ENCODE assay signal across 7 mouse cellular contexts in genomic region chr2:167492713-167493636, GRCm38 (mm10). TPM values are rescaled to one million over a fixed set of nuclear protein-coding genes. Genes with fewer than 3 reads are reported as not detected.
A peak's percentile ranks its signal among the peaks of the same experiment; 100 is the strongest.
DNase-seq lines count a peak whose midpoint lies in the region; ATAC-seq and TF ChIP-seq lines count a peak whose summit lies in the region.

Gene Spata2, minus strand, starts transcription at chr2:167492887.

- peak within 1 kb of the TSS; percentile 87 for H3K4me2 ChIP-seq in intestine, postnatal 0 days (replicated peaks; ENCODE audit: low read depth)
- peak within 1 kb of the TSS; percentile 99 for H3K4me2 ChIP-seq in midbrain, embryonic 12.5 days (replicated peaks)

- no peak for TF ChIP-seq CTCF in intestine, postnatal 0 days (IDR thresholded peaks at IDR 0.05; ENCODE audit: low read depth)
- TF ChIP-seq CTCF in small intestine, adult 2 months (IDR thresholded peaks at IDR 0.05; ENCODE audit: extremely low read depth, insufficient read length, insufficient replicate concordance, low read depth, low read length) = no peak

- H3K4me1 ChIP-seq in intestine, postnatal 0 days (replicated peaks; ENCODE audit: control insufficient read depth, insufficient read depth, low read length) = 0 out of 2 replicates have a peak, but pooled peaks cover 6% of the 10 kb centered on the region
- peaks cover 22% of the 10 kb centered on the region for H3K4me1 ChIP-seq in midbrain, embryonic 12.5 days
- peaks cover 12% of the 10 kb centered on the region for H3K4me1 ChIP-seq in small intestine, adult 2 months (ENCODE audit: control insufficient read depth, insufficient read depth, insufficient read length, low read length)

- peak within 1 kb of the TSS; percentile 95 for H3K27ac ChIP-seq in intestine, postnatal 0 days (ENCODE audit: low read depth, low read length)
- peak within 1 kb of the TSS; percentile 99 for H3K27ac ChIP-seq in midbrain, embryonic 12.5 days (replicated peaks)
- H3K27ac ChIP-seq in small intestine, adult 2 months (ENCODE audit: insufficient read depth, low read depth, low read length) = peak within 1 kb of the TSS; percentile 86

- H3K9me3 ChIP-seq in intestine, postnatal 0 days (ENCODE audit: control insufficient read depth) = no peaks in the 10 kb centered on the region
- no peaks in the 10 kb centered on the region for H3K9me3 ChIP-seq in midbrain, embryonic 12.5 days

- H3K36me3 ChIP-seq in intestine, postnatal 0 days (ENCODE audit: control insufficient read depth, insufficient read depth) = no peaks in the 10 kb centered on the region
- 0 out of 2 replicates have a peak, but pooled peaks cover 7% of the 10 kb centered on the region for H3K36me3 ChIP-seq in midbrain, embryonic 12.5 days
- H3K36me3 ChIP-seq in small intestine, adult 2 months (ENCODE audit: control insufficient read depth, insufficient read depth, low read length) = peaks cover 9% of the 10 kb centered on the region; the same call in 1 of the 2 replicates

- peak; percentile 91 for DNase-seq in adrenal gland, adult 8-10 months
- peak; percentile 92 for DNase-seq in embryo, embryonic 9.5 days (ENCODE audit: extremely low spot score)
- DNase-seq in gonadal fat pad, adult 2 months (ENCODE audit: low read depth) = no peak
- peak; percentile 89 for DNase-seq in left cerebral cortex, postnatal 4 days

- intact Hi-C loops in left cerebral cortex, postnatal 4 days (cut with DNase I) = no loop called here

- no peaks in the 10 kb centered on the region for H3K27me3 ChIP-seq in intestine, postnatal 0 days (replicated peaks; ENCODE audit: control insufficient read depth, insufficient read depth, low read length)
- H3K27me3 ChIP-seq in midbrain, embryonic 12.5 days = no peaks in the 10 kb centered on the region
- H3K27me3 ChIP-seq in small intestine, adult 2 months (ENCODE audit: control insufficient read depth, insufficient read depth, low read length) = no peaks in the 10 kb centered on the region

- H3K9ac ChIP-seq in intestine, postnatal 0 days (ENCODE audit: low read depth, low read length) = peak within 1 kb of the TSS; percentile 98
- peak within 1 kb of the TSS; percentile 94 for H3K9ac ChIP-seq in midbrain, embryonic 12.5 days (replicated peaks)

- WGBS in intestine, postnatal 0 days = 1% methylated on average over 63 of the region's 63 CpGs
- 1% methylated on average over 63 of the region's 63 CpGs for WGBS in midbrain, embryonic 12.5 days
- 1% methylated on average over 63 of the region's 63 CpGs for WGBS in small intestine, adult 2 months

- TF ChIP-seq POLR2A in small intestine, adult 2 months (IDR thresholded peaks at IDR 0.05; ENCODE audit: low read depth, low read length) = peak; percentile 78

- peak within 1 kb of the TSS; percentile 100 for H3K4me3 ChIP-seq in intestine, postnatal 0 days (ENCODE audit: low read depth, low read length)
- H3K4me3 ChIP-seq in midbrain, embryonic 12.5 days = peak within 1 kb of the TSS; percentile 88
- H3K4me3 ChIP-seq in small intestine, adult 2 months (ENCODE audit: low read depth, low read length) = peak within 1 kb of the TSS; percentile 96

- peak; percentile 88 for ATAC-seq in intestine, postnatal 0 days
- peak; percentile 81 for ATAC-seq in midbrain, embryonic 12.5 days (ENCODE audit: low FRiP score, low read depth)

RNA-seq across cellular contexts. Expression of gene Spata2, which starts in this region (rescaled TPM):
- total RNA-seq in adrenal gland, adult 8-10 months (2022) = 10 to 100 TPM; 34.8 to 49.8 (median 38.9) TPM
- 22.7 and 23.7 TPM in 2 replicates for polyA plus RNA-seq in gonadal fat pad, adult 2 months (2012; rRNA removed)
- 11.5 and 13.5 TPM in 2 replicates for polyA plus RNA-seq in intestine, postnatal 0 days (2015; fragmentation: Nextera tagmentation; extraction: Ambion mirVana)
- total RNA-seq in left cerebral cortex, postnatal 4 days (2021) = 10 to 100 TPM; 53.5 to 58.1 TPM
- 21.3 and 23.6 TPM in 2 replicates for polyA plus RNA-seq in midbrain, embryonic 12.5 days (2016; fragmentation: Nextera tagmentation; extraction: Ambion mirVana)
- polyA plus RNA-seq in small intestine, adult 2 months (2012; rRNA removed) = 25.4 and 54.9 TPM in 2 replicates
